Mouse (Mus musculus) hematopoietic stem cell, adult 5-6 weeks (primary cell): ENCODE results near the gene Gm42878. TPM values are rescaled to one million over a fixed set of nuclear protein-coding genes. Genes with fewer than 3 reads are reported as not detected.

ENCODE experiments used
- ATAC-seq, 2 experiments: fragments of 125-278 bp in 1 of 2; replicated peaks in 1 of 2; 2 replicates each; pipeline ENCODE4 v1.8.0; 2016 to 2017; ENCODE audit warnings: inconsistent platforms in 2 of 2, mild to moderate bottlenecking in 2 of 2, moderate number of reproducible peaks in 2 of 2, low read depth in 1 of 2, moderate TSS enrichment in 1 of 2; ENCODE audit not compliant: low FRiP score in 2 of 2, poor library complexity in 2 of 2, severe bottlenecking in 2 of 2, insufficient read depth in 1 of 2, low TSS enrichment in 1 of 2
- total RNA-seq: library from RNA; stranded (forward); fragments of 172-1452, 232-1000 nt; gene quantifications from 2 replicates; pipeline ENCODE4 v1.2.3, GENCODE M21; 2017

The Gm42878 gene
- total RNA-seq, 1 experiment from 2014 or later, result not detected

DNA sequence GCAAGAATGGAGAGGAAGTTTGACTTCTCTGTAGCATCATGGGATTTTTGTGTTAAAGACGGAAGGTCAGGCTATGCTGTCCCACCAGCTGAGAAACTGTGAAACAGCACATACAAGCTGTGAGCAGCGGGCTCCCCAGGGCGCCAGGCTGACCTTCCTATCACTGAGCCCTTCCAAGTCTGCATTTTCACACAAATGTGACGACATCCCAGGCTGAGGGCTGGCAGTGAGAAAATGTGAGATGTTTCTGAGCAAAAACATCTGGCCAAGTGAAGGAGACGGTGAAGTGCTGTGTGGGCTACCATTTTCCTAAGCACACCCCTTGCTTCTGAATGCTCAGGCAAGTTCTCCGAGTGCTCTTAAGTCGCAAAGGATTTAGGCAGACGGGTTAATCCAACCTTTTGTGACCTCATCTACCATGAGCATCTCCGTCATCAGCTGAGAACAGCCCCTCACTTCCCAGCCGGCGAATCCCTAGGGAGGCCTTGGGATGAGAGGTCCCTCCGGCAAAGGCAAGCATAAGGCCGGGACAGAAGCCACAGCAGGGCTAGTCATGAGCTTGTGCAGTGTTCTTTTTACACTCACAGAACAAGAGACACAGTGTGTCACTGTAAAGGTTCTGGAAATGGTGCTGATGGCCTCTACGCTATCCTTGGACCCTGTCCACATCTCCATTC lies 19.4 kb downstream of the Gm42878 start:
- ATAC-seq, result no peak

DNA sequence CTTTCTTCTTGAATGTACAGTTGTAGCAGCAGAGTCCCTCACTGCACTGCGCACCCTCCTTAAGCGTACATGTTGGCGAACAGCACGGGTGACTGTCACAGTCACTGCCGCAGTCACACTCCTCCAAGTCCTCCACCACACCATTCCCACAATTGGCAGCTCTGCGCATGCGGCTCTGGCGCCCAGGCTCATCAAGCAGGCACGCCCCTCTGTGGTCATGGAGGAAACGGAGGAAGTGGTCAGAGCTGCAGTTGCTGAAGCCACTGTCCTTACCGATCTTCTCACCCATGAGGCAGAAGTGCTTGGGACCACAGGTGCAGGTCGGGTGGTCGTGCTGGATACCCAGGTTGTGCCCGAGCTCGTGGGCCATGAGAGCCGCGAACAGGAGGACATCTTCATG lies 25.5 kb downstream of the Gm42878 start:
- peak; percentile 53 to 76; a peak in 3 of 4 replicates for ATAC-seq

DNA sequence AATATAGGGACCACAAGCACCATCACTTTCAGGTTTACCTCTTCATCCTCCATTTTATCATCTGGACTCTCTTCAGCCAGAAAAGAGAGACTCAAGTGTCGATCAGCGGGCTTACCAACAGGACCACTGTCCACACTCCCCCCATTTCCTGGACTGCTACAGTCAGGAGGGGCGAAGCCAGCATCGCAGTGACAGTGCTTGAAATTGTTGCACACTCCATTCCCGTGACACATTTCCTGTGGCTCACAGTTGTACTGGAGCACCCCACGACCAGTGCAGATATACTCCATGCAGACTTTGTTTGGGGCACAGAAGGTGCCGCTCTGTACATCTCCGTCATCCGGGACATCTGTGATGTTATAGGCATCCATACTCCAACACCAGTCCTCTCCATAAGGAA lies 26.3 kb downstream of the Gm42878 start:
- no peak for ATAC-seq

DNA sequence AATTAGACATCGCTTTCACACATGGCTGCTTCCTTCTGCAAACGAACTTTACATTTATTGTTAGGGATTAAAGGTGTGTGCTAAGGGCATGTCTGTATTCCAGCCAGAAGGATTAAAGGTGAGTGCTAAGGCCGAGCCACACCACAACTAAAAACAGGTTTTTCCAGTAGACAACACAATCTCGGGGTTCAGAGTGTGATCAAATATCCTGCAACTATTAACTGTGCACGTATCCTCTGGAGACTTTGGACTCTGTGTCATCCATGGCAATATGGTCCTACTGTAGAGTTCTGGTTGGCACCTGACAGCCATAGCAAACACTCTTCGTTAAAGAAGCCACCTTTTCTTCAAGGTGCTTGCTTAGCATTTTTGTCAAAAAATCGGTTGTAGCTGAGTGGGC lies 35.3 kb downstream of the Gm42878 start:
- ATAC-seq, result no peak

DNA sequence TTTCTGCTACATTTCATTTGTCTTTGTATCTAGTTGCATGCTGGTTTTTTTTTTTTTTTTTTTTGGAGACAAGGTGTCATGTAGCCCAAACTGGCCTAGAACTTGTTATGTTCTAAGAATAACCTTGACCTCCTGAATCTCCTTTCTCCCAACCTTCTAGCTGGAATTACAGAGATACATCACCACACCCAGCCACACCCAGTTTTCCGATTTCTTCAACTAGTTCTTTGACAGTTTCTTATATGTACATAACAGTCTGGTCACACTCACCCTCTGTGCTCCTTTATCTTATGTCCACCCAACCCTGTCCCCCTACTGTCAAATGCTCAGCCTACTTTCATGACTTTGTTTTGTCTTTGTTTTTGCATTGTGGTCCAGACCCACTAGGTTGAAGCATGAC lies 38.4 kb downstream of the Gm42878 start:
- no peak for ATAC-seq

DNA sequence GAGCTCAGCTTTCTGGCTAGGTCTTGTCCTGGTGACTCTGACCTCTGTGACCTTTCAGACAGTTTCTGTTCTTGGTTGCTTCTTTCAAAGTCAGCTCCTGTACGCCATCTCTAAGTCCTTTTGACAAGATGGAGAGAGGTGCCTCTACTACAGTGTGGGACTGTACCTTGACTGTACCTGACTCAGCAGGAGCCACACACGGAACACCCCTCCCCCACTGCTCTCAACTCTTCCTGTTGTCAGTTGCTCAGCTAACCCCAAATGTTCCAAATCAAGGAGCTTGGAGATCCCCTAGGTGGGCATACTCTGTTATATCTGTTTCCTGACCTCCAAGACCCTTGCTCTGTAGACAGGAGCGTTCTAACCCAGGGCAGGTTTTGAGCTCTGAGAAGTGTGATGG lies 42.1 kb downstream of the Gm42878 start, which contains the start of gene Adam1b:
Gene Adam1b, minus strand, starts transcription at position 205 of the 400 bp plus-strand sequence.
- ATAC-seq, result no peak

DNA sequence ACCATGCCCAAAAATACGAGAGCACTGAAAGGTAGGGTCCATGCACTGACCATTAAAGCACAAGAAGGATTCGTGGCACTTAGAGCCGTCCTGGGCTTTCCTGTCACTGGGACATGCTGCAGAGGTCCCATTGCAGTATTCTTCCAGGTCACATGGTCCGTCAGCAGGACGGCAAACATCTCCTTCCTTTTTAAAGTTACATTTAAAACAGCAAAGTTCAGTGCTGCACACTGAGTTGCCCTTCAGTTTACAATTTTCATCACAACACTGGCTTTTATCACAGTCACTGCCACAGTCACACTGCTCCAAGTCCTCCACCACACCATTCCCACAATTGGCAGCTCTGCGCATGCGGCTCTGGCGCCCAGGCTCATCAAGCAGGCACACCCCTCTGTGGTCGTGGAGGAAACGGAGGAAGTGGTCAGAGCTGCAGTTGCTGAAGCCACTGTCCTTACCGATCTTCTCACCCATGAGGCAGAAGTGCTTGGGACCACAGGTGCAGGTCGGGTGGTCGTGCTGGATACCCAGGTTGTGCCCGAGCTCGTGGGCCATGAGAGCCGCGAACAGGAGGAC lies 43.8 kb downstream of the Gm42878 start:
- peak; percentile 80 to 89 for ATAC-seq

DNA sequence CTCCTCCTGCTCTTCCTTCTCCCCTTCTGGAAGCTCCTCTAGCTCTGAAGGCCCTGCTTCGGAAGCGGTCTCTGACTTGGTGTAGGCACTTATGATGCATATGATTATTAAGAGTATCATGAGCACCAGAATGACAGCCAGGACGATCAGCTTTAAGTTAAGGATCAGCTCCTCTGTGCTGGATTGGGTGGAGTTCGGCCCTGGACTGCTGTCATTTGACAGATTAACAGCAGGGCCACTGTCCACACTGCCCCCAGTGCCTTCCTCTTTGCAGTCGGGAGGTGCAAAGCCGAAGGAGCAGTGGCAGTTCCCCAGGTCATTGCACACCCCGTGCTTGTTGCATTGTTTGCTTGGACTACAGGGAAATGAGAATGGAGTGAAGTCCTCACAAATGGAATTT lies 44.6 kb downstream of the Gm42878 start:
- ATAC-seq, result no peak

DNA sequence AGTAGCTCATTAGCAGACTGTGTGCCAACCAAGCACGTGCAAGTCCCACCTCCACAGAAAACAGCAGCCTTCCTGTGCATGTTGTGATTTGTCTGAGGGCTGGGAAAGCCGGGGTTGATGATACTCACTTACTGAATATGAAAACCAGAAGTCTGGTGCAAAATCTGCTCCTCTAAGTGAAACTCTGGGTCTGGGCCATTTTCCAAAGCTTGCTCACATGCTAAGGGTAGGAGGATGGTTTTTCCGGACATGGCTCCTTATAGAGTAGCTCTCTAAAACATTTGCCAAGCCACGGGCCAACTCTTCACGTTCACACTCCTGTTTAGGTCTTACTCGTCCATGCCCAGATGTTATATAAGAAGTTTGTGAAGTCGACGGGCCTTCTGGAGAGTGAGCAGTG lies 52.0 kb downstream of the Gm42878 start:
- no peak for ATAC-seq

DNA sequence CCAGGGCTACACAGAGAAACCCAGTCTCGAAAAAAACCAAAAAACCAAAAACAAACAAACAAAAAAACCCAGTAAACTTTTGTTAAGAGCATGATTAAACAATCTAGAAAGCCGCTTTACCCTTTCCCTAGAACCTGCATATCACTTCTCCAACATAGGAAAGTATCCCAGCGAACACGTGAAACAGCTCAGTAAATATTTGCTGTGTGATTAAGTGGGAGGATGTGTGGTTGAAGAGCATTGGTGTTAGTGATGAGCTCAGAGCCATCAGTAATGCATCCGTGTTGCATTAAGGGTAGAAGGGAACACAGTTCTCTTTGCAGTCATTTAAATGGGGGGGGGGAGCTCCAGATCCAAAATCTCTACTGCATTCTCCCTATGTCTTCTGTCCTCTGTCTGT lies 60.5 kb downstream of the Gm42878 start:
- no peak for ATAC-seq

DNA sequence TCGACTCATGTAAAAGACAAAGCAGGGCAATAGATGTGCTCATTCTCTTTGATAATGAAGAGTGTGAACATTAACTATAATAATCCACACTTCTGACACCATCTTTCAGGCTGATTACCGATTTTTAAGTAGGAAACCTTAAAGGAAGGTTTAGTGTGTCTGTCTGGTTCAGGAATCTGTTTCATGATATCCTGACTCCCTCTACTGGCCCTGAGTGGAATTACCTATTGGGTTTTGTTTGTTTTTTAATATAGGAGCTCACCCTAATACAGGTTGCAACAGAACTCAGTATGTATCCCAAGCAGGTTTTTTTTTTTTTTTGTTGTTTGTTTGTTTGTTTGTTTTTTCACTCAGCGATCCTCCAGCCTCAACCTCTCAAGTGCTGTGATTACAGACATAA lies 67.6 kb downstream of the Gm42878 start:
- peak; percentile 56 to 77; a peak in 2 of 4 replicates for ATAC-seq

DNA sequence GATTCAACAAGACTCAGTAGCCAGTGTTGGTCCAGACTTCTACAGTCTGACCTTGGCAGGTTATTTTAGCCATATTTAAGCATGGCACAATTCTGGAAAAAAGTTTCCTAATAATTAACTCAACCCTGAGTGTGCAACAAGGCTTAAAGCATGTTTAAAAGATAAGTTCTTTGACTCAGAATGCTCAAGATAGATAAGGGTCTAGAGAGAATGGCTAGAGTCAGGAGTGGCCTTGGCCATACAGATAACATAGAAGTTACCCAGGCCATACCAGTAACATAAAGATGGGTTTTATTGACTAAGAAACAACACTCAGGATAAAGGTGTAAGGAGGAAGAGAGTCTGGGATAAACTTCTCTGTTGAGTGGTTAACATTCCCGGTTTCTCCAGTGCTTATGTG lies 69.2 kb downstream of the Gm42878 start:
- ATAC-seq, result no peak

DNA sequence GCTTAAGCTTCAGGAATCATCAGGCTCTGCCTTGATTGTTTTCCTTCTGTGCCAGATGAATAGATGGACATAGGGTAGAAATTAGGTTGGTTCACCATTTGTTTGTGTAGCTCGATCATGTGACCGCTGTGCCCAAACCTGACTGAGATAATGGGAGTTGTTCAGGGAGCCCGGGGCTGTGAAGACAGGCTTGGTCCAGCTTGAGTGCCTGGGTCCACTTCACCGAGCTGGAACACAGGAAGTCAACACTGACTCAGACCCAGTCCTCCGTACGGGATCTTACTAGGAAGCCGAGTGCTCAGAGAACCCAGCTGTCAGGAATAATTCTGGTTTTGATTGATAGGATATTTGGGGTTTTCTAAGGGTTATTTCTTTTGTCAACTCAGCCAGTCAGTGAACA lies 70.7 kb downstream of the Gm42878 start:
- ATAC-seq, result no peak

DNA sequence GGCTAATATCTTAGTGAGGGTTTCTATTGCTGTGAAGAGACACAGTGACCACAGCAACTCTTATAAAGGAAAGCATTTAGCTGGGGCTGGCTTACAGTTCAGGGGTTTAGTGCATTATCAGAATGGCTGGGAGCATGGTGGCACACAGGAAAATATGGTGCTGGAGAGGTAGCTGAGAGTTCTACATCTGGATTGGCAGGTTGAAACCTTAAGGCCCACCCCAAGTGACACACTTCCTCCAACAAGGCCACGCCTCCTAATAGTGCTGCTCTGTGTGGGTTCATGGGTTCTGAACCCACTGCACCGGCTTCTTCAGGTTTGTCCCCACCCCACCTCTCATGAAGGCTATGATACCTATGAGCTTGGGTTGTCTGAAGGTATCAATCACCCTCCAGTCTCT lies 72.9 kb downstream of the Gm42878 start:
- ATAC-seq, result no peak

DNA sequence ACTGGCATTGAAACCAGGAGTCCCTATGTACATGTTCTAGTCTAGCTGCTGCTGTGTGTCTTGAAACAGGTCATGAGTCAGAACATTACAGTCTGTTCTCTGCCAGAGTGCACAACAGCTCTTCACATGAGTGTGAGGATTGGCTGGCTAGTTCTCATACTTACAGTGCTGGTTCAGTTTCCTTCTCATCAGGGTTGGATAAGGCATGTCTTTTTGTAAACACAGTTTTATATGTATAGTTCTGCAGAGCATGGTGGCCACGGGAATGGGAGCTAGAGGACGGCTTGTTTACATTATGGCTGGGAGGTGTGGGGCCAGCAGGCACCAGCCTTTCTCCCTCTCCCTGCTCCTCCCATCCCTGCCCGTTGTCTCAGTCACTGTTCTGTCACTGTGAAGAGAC lies 75.7 kb downstream of the Gm42878 start:
- no peak for ATAC-seq

Other genes with a start within 250 kb of the Gm42878 start
- 50.9 and 62.7 TPM in 2 replicates for gene Trafd1, start 159.8 kb downstream of the Gm42878 start, total RNA-seq
- gene Naa25, start 147.5 kb downstream of the Gm42878 start, total RNA-seq, result 52.6 and 78.0 TPM in 2 replicates
- 0.79 TPM in 1 of 2 replicates, not detected in the other for gene Tmem116, start 93.6 kb downstream of the Gm42878 start, total RNA-seq
- gene Erp29, start 93.0 kb downstream of the Gm42878 start, total RNA-seq, result 404 and 511 TPM in 2 replicates
- gene Adam1b, start 42.0 kb downstream of the Gm42878 start, total RNA-seq, result not detected in 2 replicates
- 2.8 and 6.0 TPM in 2 replicates for gene Adam1a, start within 50 bp of the Gm42878 start, total RNA-seq
- 89.9 and 107 TPM in 2 replicates for gene Mapkapk5, start 423 bp upstream of the Gm42878 start, total RNA-seq
- gene Aldh2, start 48.3 kb upstream of the Gm42878 start, total RNA-seq, result 354 and 532 TPM in 2 replicates
- gene Acad12, start 73.5 kb upstream of the Gm42878 start, total RNA-seq, result 5.0 and 9.0 TPM in 2 replicates
- gene Acad10, start 115.0 kb upstream of the Gm42878 start, total RNA-seq, result 2.7 and 5.3 TPM in 2 replicates
- gene Brap, start 115.1 kb upstream of the Gm42878 start, total RNA-seq, result 61.5 and 65.9 TPM in 2 replicates
- gene Atxn2, start 165.9 kb upstream of the Gm42878 start, total RNA-seq, result 42.7 and 56.5 TPM in 2 replicates